Mouse (Mus musculus): ENCODE results near the gene Lrrc74b. TPM values are rescaled to one million over a fixed set of nuclear protein-coding genes. Genes with fewer than 3 reads are reported as not detected.
A peak's percentile ranks its signal among the peaks of the same experiment; 100 is the strongest.
"Not testable (repeated sequence)": the region's sequence is repeated elsewhere in the genome, so short reads cannot be mapped to it uniquely, and the experiment has no call there.

Lrrc74b gene
- polyA plus RNA-seq, 1 experiment from 2014 or later = 0.20 TPM

DNA sequence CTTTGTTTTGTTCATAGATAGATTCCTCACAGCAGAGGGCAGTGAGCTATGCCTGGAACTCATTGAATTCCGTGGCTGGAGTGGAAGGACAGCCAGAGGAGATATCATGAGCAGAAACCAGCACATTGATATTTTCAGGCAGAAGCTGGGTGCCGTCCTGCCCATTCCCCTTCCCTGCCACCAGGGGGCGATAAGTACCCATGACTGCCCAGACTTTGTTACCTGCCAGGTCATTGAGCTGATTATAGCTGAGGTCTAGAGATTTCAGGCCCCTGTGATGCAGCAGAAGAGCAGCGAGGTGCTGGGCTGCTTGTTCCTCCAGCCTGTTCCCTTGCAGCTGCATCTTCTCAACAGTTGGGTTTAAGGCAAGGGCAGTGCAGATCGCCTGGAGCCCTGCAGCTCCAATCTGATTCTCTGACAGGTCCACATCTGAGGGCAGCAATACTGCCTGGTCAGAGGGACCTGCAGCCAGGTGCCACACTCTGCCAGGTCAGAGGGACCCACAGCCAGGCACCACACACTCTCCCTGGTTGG lies 3.0 kb downstream of the Lrrc74b start:
- no peaks in the 10 kb centered on the region for H3K9me3 ChIP-seq (ENCODE audit: control insufficient read depth, low read length)
- no peak overlapping the region for H3K4me3 ChIP-seq (ENCODE audit: low read depth, low read length)
- peaks cover 11% of the 10 kb centered on the region; the same call in 1 of the 2 replicates for H3K27me3 ChIP-seq (ENCODE audit: control insufficient read depth, insufficient read depth, low read length)
- H3K4me1 ChIP-seq (ENCODE audit: control insufficient read depth, insufficient read depth, low read length) = peaks cover 21% of the 10 kb centered on the region
- no peak overlapping the region for H3K27ac ChIP-seq (replicated peaks; ENCODE audit: low read depth, low read length)
- no peaks in the 10 kb centered on the region for H3K36me3 ChIP-seq (ENCODE audit: control insufficient read depth, insufficient read depth, low read length)
- peak; percentile 83 for DNase-seq (ENCODE audit: low spot score)
- WGBS = 1% methylated on average over 5 of the region's 5 CpGs
- ATAC-seq (ENCODE audit: insufficient number of reproducible peaks, low FRiP score, low TSS enrichment, low read depth) = no peak
- 0 out of 2 replicates have a peak overlapping the region, but pooled peaks have one; percentile 14 for H3K4me2 ChIP-seq (ENCODE audit: low read depth, severe bottlenecking)
- no peak overlapping the region for H3K9ac ChIP-seq (ENCODE audit: low read length)

GRCm38 (mm10) chr16:17556907-17557306 lies 4.1 kb downstream of the Lrrc74b start:
- Histone ChIP-seq H3K4me2 (ENCODE audit: low read depth, severe bottlenecking) (no peak overlapping the region), H3K27ac (replicated peaks; ENCODE audit: low read depth, low read length) (no peak overlapping the region), H3K27me3 (ENCODE audit: control insufficient read depth, insufficient read depth, low read length) (peaks cover 7% of the 10 kb centered on the region; the same call in 1 of the 2 replicates), H3K9me3 (ENCODE audit: control insufficient read depth, low read length) (no peaks in the 10 kb centered on the region), H3K4me3 (ENCODE audit: low read depth, low read length) (no peak overlapping the region), H3K9ac (ENCODE audit: low read length) (no peak overlapping the region), H3K4me1 (ENCODE audit: control insufficient read depth, insufficient read depth, low read length) (peaks cover 19% of the 10 kb centered on the region), H3K36me3 (ENCODE audit: control insufficient read depth, insufficient read depth, low read length) (no peaks in the 10 kb centered on the region)
- ATAC-seq (ENCODE audit: insufficient number of reproducible peaks, low FRiP score, low TSS enrichment, low read depth) (no peak), DNase-seq (ENCODE audit: low spot score) (no peak)
- 37% methylated on average over 4 of the region's 4 CpGs for WGBS

DNA sequence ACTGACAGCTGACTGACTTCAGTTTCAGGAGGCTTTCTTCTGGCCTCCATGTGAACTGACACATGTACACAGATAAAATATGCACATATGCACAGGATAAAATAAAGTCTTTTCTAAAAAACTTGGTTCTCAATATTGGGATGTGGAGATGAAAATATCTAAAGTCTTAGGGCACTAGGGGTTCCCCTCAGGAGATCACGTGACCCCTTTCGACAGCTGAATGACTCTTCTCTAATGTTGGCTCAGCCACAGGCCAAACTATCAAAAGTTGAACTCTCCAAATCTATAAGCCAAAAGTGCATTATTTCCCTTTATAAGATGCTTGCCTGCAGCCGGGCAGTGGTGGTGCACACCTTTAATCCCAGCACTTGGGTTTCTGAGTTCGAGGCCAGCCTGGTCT lies 4.9 kb downstream of the Lrrc74b start:
- peaks cover 7% of the 10 kb centered on the region; the same call in 1 of the 2 replicates for H3K27me3 ChIP-seq (ENCODE audit: control insufficient read depth, insufficient read depth, low read length)
- no peaks in the 10 kb centered on the region for H3K9me3 ChIP-seq (ENCODE audit: control insufficient read depth, low read length)
- no peak overlapping the region for H3K4me2 ChIP-seq (ENCODE audit: low read depth, severe bottlenecking)
- DNase-seq (ENCODE audit: low spot score) (no peak), ATAC-seq (ENCODE audit: insufficient number of reproducible peaks, low FRiP score, low TSS enrichment, low read depth) (no peak)
- WGBS = 84% methylated on average over 4 of the region's 4 CpGs
- H3K4me1 ChIP-seq (ENCODE audit: control insufficient read depth, insufficient read depth, low read length) = peaks cover 18% of the 10 kb centered on the region
- no peak overlapping the region for H3K9ac ChIP-seq (ENCODE audit: low read length)
- H3K27ac ChIP-seq (replicated peaks; ENCODE audit: low read depth, low read length) = no peak overlapping the region
- no peak overlapping the region for H3K4me3 ChIP-seq (ENCODE audit: low read depth, low read length)
- H3K36me3 ChIP-seq (ENCODE audit: control insufficient read depth, insufficient read depth, low read length) = no peaks in the 10 kb centered on the region

DNA sequence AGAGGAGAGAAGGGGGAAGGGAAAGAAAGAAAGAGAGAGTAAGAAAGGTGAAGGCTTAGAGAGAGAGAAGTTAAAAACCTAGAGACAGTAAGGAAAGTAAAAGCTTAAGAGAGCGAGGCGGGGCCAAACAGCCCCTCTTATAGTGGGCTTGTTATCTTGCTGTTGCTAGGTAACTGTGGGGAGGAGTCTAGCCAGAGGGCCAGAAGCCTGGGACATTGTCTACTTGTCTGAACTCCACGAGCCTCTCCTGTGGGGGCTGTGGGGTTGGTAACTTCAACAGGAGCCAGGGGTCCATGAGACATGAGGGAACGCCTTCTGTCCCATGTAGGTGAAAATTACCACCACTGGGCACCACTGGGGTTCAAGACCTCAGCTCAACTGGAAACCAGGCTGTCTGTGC lies 6.3 kb downstream of the Lrrc74b start:
- not testable (repeated sequence) for H3K27ac ChIP-seq (replicated peaks; ENCODE audit: low read depth, low read length); DNase-seq (ENCODE audit: low spot score); H3K27me3 ChIP-seq (ENCODE audit: control insufficient read depth, insufficient read depth, low read length); H3K4me3 ChIP-seq (ENCODE audit: low read depth, low read length); ATAC-seq (ENCODE audit: insufficient number of reproducible peaks, low FRiP score, low TSS enrichment, low read depth); H3K9me3 ChIP-seq (ENCODE audit: control insufficient read depth, low read length); H3K9ac ChIP-seq (ENCODE audit: low read length); H3K36me3 ChIP-seq (ENCODE audit: control insufficient read depth, insufficient read depth, low read length)
- H3K4me2 ChIP-seq (ENCODE audit: low read depth, severe bottlenecking) = peak overlapping the region; percentile 39; the same call in 1 of the 2 replicates
- H3K4me1 ChIP-seq (ENCODE audit: control insufficient read depth, insufficient read depth, low read length) = peaks cover 14% of the 10 kb centered on the region
- 37% methylated on average over 4 of the region's 4 CpGs for WGBS

- H3K9me3 ChIP-seq (ENCODE audit: control insufficient read depth, low read length) = no peaks in the 10 kb centered on the region
- peak; percentile 93 for ATAC-seq (ENCODE audit: insufficient number of reproducible peaks, low FRiP score, low TSS enrichment, low read depth)
- no peaks in the 10 kb centered on the region for H3K36me3 ChIP-seq (ENCODE audit: control insufficient read depth, insufficient read depth, low read length)
- H3K4me3 ChIP-seq (ENCODE audit: low read depth, low read length) = 0 out of 2 replicates have a peak overlapping the region, but pooled peaks have one; percentile 12
- WGBS = 8% methylated on average over 18 of the region's 18 CpGs
- peak; percentile 80 for DNase-seq (ENCODE audit: low spot score)
- H3K9ac ChIP-seq (ENCODE audit: low read length) = peak overlapping the region; percentile 2; the same call in 1 of the 2 replicates
- H3K4me1 ChIP-seq (ENCODE audit: control insufficient read depth, insufficient read depth, low read length) = peaks cover 14% of the 10 kb centered on the region
- H3K27me3 ChIP-seq (ENCODE audit: control insufficient read depth, insufficient read depth, low read length) = no peaks in the 10 kb centered on the region
- H3K27ac ChIP-seq (replicated peaks; ENCODE audit: low read depth, low read length) = peak overlapping the region; percentile 65
- H3K4me2 ChIP-seq (ENCODE audit: low read depth, severe bottlenecking) = peak overlapping the region; percentile 39
Observed at GRCm38 (mm10) chr16:17553910-17554685, 6.9 kb downstream of the Lrrc74b start.

DNA sequence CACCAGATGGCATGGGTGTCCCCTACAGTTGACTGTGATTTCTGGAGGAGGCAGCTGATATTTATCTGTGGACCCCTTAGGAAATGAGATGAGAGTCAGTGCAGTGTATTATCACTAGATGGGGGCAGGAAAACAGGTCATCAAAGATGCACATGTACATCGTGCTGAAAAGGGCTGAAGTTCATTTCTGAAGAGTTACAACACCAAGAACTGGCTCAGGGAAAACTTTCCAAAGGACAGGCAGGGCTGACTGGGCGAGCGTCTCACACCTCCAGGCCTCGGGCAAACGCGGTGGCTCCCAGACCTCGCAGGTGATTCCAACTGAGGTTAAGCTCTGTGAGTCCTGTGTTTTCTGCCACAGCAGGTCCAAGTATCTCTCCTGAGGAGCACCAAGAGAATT lies 8.2 kb downstream of the Lrrc74b start:
- Histone ChIP-seq H3K27me3 (ENCODE audit: control insufficient read depth, insufficient read depth, low read length) (no peaks in the 10 kb centered on the region), H3K4me2 (ENCODE audit: low read depth, severe bottlenecking) (no peak overlapping the region), H3K4me1 (ENCODE audit: control insufficient read depth, insufficient read depth, low read length) (peaks cover 6% of the 10 kb centered on the region; the same call in 1 of the 2 replicates), H3K36me3 (ENCODE audit: control insufficient read depth, insufficient read depth, low read length) (no peaks in the 10 kb centered on the region), H3K9me3 (ENCODE audit: control insufficient read depth, low read length) (no peaks in the 10 kb centered on the region), H3K27ac (replicated peaks; ENCODE audit: low read depth, low read length) (no peak overlapping the region), H3K4me3 (ENCODE audit: low read depth, low read length) (no peak overlapping the region), H3K9ac (ENCODE audit: low read length) (no peak overlapping the region)
- ATAC-seq (ENCODE audit: insufficient number of reproducible peaks, low FRiP score, low TSS enrichment, low read depth) (no peak), DNase-seq (ENCODE audit: low spot score) (no peak)
- 80% methylated on average over 7 of the region's 7 CpGs for WGBS

GRCm38 (mm10) chr16:17542632-17543031 lies 18.4 kb downstream of the Lrrc74b start:
- DNase-seq (ENCODE audit: low spot score) = no peak
- ATAC-seq (ENCODE audit: insufficient number of reproducible peaks, low FRiP score, low TSS enrichment, low read depth) = no peak
- no peaks in the 10 kb centered on the region for H3K36me3 ChIP-seq (ENCODE audit: control insufficient read depth, insufficient read depth, low read length)
- H3K4me1 ChIP-seq (ENCODE audit: control insufficient read depth, insufficient read depth, low read length) = no peaks in the 10 kb centered on the region
- H3K9ac ChIP-seq (ENCODE audit: low read length) = no peak overlapping the region
- H3K4me2 ChIP-seq (ENCODE audit: low read depth, severe bottlenecking) = no peak overlapping the region
- no peaks in the 10 kb centered on the region for H3K27me3 ChIP-seq (ENCODE audit: control insufficient read depth, insufficient read depth, low read length)
- 81% methylated on average over 2 of the region's 2 CpGs for WGBS
- H3K4me3 ChIP-seq (ENCODE audit: low read depth, low read length) = no peak overlapping the region
- H3K27ac ChIP-seq (replicated peaks; ENCODE audit: low read depth, low read length) = no peak overlapping the region
- H3K9me3 ChIP-seq (ENCODE audit: control insufficient read depth, low read length) = no peaks in the 10 kb centered on the region

DNA sequence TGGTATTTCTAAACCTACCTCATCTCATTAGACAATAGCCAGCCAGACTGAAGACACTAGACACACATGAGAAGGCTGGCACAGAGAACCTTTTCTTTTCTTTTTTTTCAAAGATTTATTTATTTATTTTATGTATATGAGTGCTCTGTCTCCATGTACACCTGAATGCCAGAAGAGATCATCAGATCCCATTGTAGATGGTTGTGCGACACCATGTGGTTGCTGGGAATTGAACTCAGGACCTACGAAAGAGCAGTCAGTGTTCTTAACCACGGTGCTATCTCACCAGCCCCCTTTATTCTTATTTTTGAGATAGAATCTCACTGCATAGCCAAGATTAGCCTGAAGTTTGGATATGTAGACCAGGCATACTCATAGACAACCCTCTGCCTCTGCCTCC lies 24.5 kb downstream of the Lrrc74b start:
- Histone ChIP-seq H3K36me3 (ENCODE audit: control insufficient read depth, insufficient read depth, low read length) (no peaks in the 10 kb centered on the region), H3K9ac (ENCODE audit: low read length) (no peak overlapping the region), H3K4me3 (ENCODE audit: low read depth, low read length) (no peak overlapping the region), H3K4me1 (ENCODE audit: control insufficient read depth, insufficient read depth, low read length) (peaks cover 3% of the 10 kb centered on the region; the same call in 1 of the 2 replicates), H3K9me3 (ENCODE audit: control insufficient read depth, low read length) (no peaks in the 10 kb centered on the region), H3K27me3 (ENCODE audit: control insufficient read depth, insufficient read depth, low read length) (no peaks in the 10 kb centered on the region), H3K27ac (replicated peaks; ENCODE audit: low read depth, low read length) (no peak overlapping the region), H3K4me2 (ENCODE audit: low read depth, severe bottlenecking) (no peak overlapping the region)
- DNase-seq (ENCODE audit: low spot score) = no peak
- no peak for ATAC-seq (ENCODE audit: insufficient number of reproducible peaks, low FRiP score, low TSS enrichment, low read depth)
- 93% methylated on average over 3 of the region's 3 CpGs for WGBS

Data from limb, embryonic 11.5 days (tissue).